Mouse (Mus musculus): Measurements from ENCODE around the gene Wfdc21.

GRCm38 (mm10) chr11:83788331-83788730, 41.6 kb downstream of the Wfdc21 start:
- TF ChIP-seq EP300 (IDR thresholded peaks at IDR 0.05; ENCODE audit: insufficient read depth, low read depth, low read length) (no peak), CTCF (IDR thresholded peaks at IDR 0.05; ENCODE audit: low read depth, low read length) (no peak), POLR2A (IDR thresholded peaks at IDR 0.05; ENCODE audit: insufficient read depth, low read length) (no peak)

All from ES-Bruce4 (cell line).